Mouse (Mus musculus): ENCODE results near the gene Cntn3. TPM values are rescaled to one million over a fixed set of nuclear protein-coding genes. Genes with fewer than 3 reads are reported as not detected.

Gene Cntn3
- polyA plus RNA-seq, 1 experiment, result 0.06 TPM

GRCm38 (mm10) chr6:102565228-102565627, 7.7 kb downstream of the Cntn3 start:
- Histone ChIP-seq H3K36me3 (ENCODE audit: control insufficient read depth, insufficient read depth, low read length) (no peaks in the 10 kb centered on the region), H3K4me3 (ENCODE audit: insufficient read depth, low read depth, low read length) (no peak overlapping the region), H3K4me1 (ENCODE audit: control insufficient read depth, insufficient read depth, low read length) (no peaks in the 10 kb centered on the region), H3K27ac (ENCODE audit: insufficient read depth, low read depth, low read length) (no peak overlapping the region), H3K27me3 (replicated peaks; ENCODE audit: control insufficient read depth, insufficient read depth, low read length) (no peaks in the 10 kb centered on the region)
- no peak for DNase-seq
- TF ChIP-seq CTCF (conservative IDR thresholded peaks at IDR 0.05; ENCODE audit: insufficient read depth, insufficient read length, low read depth, low read length) (no peak), POLR2A (IDR thresholded peaks at IDR 0.05; ENCODE audit: low read depth, low read length) (no peak)
- 88% methylated on average over 1 of the region's 1 CpGs for WGBS

- 2% methylated on average over 61 of the region's 63 CpGs for WGBS
- no peak; the same call in 1 of the 2 replicates for TF ChIP-seq CTCF (conservative IDR thresholded peaks at IDR 0.05; ENCODE audit: insufficient read depth, insufficient read length, low read depth, low read length)
- no peak for TF ChIP-seq POLR2A (IDR thresholded peaks at IDR 0.05; ENCODE audit: low read depth, low read length)
- Histone ChIP-seq H3K27me3 (replicated peaks; ENCODE audit: control insufficient read depth, insufficient read depth, low read length) (no peaks in the 10 kb centered on the region), H3K27ac (ENCODE audit: insufficient read depth, low read depth, low read length) (no peak overlapping the region), H3K4me1 (ENCODE audit: control insufficient read depth, insufficient read depth, low read length) (no peaks in the 10 kb centered on the region), H3K36me3 (ENCODE audit: control insufficient read depth, insufficient read depth, low read length) (no peaks in the 10 kb centered on the region), H3K4me3 (ENCODE audit: insufficient read depth, low read depth, low read length) (peak overlapping the region; percentile 27; the same call in 1 of the 2 replicates)
- peak; percentile 50 for DNase-seq
Observed at GRCm38 (mm10) chr6:102564011-102564731, 8.7 kb downstream of the Cntn3 start.

DNA sequence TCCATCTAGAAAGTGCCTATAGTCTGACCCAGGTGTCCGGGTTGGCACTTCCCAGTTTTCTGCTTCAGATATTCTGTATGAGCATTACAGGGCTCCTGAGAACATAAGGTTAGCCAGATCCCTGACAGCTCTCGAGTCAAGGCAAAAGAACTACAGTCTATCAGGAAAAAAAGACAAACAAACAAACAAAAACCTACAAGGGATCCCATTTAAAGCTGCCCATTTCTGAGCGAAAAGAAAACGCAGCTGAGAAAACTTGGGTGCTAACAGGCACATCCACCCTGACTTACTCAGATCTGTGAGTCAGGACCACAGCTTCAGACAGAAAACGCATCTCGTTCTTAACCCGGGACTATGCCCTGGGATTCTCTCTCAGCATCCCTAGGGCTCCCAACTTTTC, 9.5 kb downstream of the Cntn3 start:
- Histone ChIP-seq H3K36me3 (ENCODE audit: control insufficient read depth, insufficient read depth, low read length) (no peaks in the 10 kb centered on the region), H3K27me3 (replicated peaks; ENCODE audit: control insufficient read depth, insufficient read depth, low read length) (no peaks in the 10 kb centered on the region), H3K27ac (ENCODE audit: insufficient read depth, low read depth, low read length) (no peak overlapping the region), H3K4me1 (ENCODE audit: control insufficient read depth, insufficient read depth, low read length) (no peaks in the 10 kb centered on the region), H3K4me3 (ENCODE audit: insufficient read depth, low read depth, low read length) (no peak overlapping the region)
- TF ChIP-seq CTCF (conservative IDR thresholded peaks at IDR 0.05; ENCODE audit: insufficient read depth, insufficient read length, low read depth, low read length), result no peak
- TF ChIP-seq POLR2A (IDR thresholded peaks at IDR 0.05; ENCODE audit: low read depth, low read length), result no peak
- WGBS, result 4% methylated on average over 7 of the region's 7 CpGs
- no peak for DNase-seq

DNA sequence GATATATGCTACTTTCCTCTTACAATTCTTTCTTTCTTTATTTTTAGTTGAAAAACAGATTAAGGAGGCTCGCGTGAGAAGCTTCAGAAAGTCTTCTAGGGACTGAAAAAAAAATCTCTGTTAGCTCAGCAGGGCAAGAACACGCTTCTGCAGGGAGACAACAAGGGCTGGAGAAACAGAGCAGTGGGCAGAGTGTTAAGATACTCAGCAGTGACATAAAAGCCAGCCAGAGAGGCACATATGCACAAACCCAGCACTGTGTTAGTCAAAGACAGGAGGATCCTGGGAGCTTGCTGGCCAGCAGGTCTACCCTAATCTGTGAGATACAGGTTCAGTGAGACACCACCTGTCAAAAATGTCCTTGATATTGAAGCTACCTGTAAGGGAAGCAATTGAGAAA, 15.4 kb downstream of the Cntn3 start:
- WGBS, result 78% methylated on average over 3 of the region's 3 CpGs
- no peak for DNase-seq
- no peaks in the 10 kb centered on the region for H3K27me3 ChIP-seq (replicated peaks; ENCODE audit: control insufficient read depth, insufficient read depth, low read length)
- no peak overlapping the region for H3K27ac ChIP-seq (ENCODE audit: insufficient read depth, low read depth, low read length)
- H3K4me1 ChIP-seq (ENCODE audit: control insufficient read depth, insufficient read depth, low read length), result no peaks in the 10 kb centered on the region
- H3K4me3 ChIP-seq (ENCODE audit: insufficient read depth, low read depth, low read length), result no peak overlapping the region
- no peak for TF ChIP-seq CTCF (conservative IDR thresholded peaks at IDR 0.05; ENCODE audit: insufficient read depth, insufficient read length, low read depth, low read length)
- no peak for TF ChIP-seq POLR2A (IDR thresholded peaks at IDR 0.05; ENCODE audit: low read depth, low read length)
- H3K36me3 ChIP-seq (ENCODE audit: control insufficient read depth, insufficient read depth, low read length), result no peaks in the 10 kb centered on the region

GRCm38 (mm10) chr6:102556497-102556896, 16.4 kb downstream of the Cntn3 start:
- no peak for DNase-seq
- H3K27ac ChIP-seq (ENCODE audit: insufficient read depth, low read depth, low read length), result no peak overlapping the region
- no peak overlapping the region for H3K4me3 ChIP-seq (ENCODE audit: insufficient read depth, low read depth, low read length)
- H3K36me3 ChIP-seq (ENCODE audit: control insufficient read depth, insufficient read depth, low read length), result no peaks in the 10 kb centered on the region
- TF ChIP-seq CTCF (conservative IDR thresholded peaks at IDR 0.05; ENCODE audit: insufficient read depth, insufficient read length, low read depth, low read length) (no peak), POLR2A (IDR thresholded peaks at IDR 0.05; ENCODE audit: low read depth, low read length) (no peak)
- H3K4me1 ChIP-seq (ENCODE audit: control insufficient read depth, insufficient read depth, low read length), result no peaks in the 10 kb centered on the region
- no peaks in the 10 kb centered on the region for H3K27me3 ChIP-seq (replicated peaks; ENCODE audit: control insufficient read depth, insufficient read depth, low read length)
- 65% methylated on average over 3 of the region's 3 CpGs for WGBS

DNA sequence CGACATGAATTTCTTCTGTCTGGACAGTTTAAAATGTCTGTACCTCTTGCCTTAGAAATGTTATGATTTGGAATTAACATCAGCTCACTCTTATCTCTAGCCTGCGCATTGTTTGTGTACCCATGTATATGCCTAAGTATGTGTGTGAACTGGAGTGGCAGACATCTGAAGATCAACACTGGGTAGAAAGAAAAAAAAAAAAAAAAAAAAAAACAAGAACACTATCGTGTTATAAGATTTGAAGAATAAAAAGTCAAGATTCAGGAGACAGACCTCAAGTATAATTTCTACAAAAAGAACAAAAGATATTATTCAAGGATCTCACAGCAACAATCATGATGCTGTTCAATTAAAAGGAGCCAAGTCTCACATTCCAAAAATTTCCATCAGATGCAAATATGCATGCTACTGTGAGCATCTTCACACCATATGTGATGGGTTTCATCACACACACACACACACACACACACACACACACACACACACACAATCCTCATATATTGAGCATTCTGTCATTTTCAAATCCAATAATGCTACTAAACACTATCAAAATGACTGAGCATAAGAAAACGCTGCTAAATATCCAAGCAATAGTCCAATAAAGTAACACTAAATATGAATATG, 17.0 kb downstream of the Cntn3 start:
- DNase-seq, result no peak
- Histone ChIP-seq H3K4me1 (ENCODE audit: control insufficient read depth, insufficient read depth, low read length) (no peaks in the 10 kb centered on the region), H3K4me3 (ENCODE audit: insufficient read depth, low read depth, low read length) (no peak overlapping the region), H3K36me3 (ENCODE audit: control insufficient read depth, insufficient read depth, low read length) (no peaks in the 10 kb centered on the region), H3K27ac (ENCODE audit: insufficient read depth, low read depth, low read length) (no peak overlapping the region), H3K27me3 (replicated peaks; ENCODE audit: control insufficient read depth, insufficient read depth, low read length) (no peaks in the 10 kb centered on the region)
- no peak for TF ChIP-seq CTCF (conservative IDR thresholded peaks at IDR 0.05; ENCODE audit: insufficient read depth, insufficient read length, low read depth, low read length)
- no peak for TF ChIP-seq POLR2A (IDR thresholded peaks at IDR 0.05; ENCODE audit: low read depth, low read length)
- WGBS, result 90% methylated on average over 4 of the region's 4 CpGs

- TF ChIP-seq POLR2A (IDR thresholded peaks at IDR 0.05; ENCODE audit: low read depth, low read length), result no peak
- TF ChIP-seq CTCF (conservative IDR thresholded peaks at IDR 0.05; ENCODE audit: insufficient read depth, insufficient read length, low read depth, low read length), result no peak
- no peak overlapping the region for H3K27ac ChIP-seq (ENCODE audit: insufficient read depth, low read depth, low read length)
- H3K4me3 ChIP-seq (ENCODE audit: insufficient read depth, low read depth, low read length), result no peak overlapping the region
- H3K4me1 ChIP-seq (ENCODE audit: control insufficient read depth, insufficient read depth, low read length), result no peaks in the 10 kb centered on the region
- no peaks in the 10 kb centered on the region for H3K27me3 ChIP-seq (replicated peaks; ENCODE audit: control insufficient read depth, insufficient read depth, low read length)
- no peaks in the 10 kb centered on the region for H3K36me3 ChIP-seq (ENCODE audit: control insufficient read depth, insufficient read depth, low read length)
- 71% methylated on average over 3 of the region's 3 CpGs for WGBS
- no peak for DNase-seq
Observed at GRCm38 (mm10) chr6:102555067-102555657, 17.7 kb downstream of the Cntn3 start.

Data from kidney, adult 2 months (tissue).